Mouse (Mus musculus) brain, embryonic 14.5 days (tissue): ENCODE data around the gene Angptl3.

ENCODE experiments used
- CTCF ChIP-seq: fragments of 200-500 bp; IDR thresholded peaks from 2 replicates; pipeline ENCODE4 v1.5.1; 2012; ENCODE audit warnings: inconsistent platforms, mild to moderate bottlenecking, moderate library complexity, borderline replicate concordance; ENCODE audit not compliant: insufficient read depth, insufficient read length; ENCODE audit errors: extremely low read depth
- POLR2A ChIP-seq: fragments of 200-500 bp; IDR thresholded peaks from 2 replicates; pipeline ENCODE4 v1.6.1; 2012; ENCODE audit warnings: mild to moderate bottlenecking, inconsistent platforms, borderline replicate concordance; ENCODE audit not compliant: poor library complexity, insufficient read depth, insufficient read length, severe bottlenecking; ENCODE audit errors: extremely low read depth

- TF ChIP-seq CTCF: no peak
- no peak for TF ChIP-seq POLR2A
Observed at GRCm38 (mm10) chr4:99046471-99046870, 15.7 kb downstream of the Angptl3 start.
